Mouse (Mus musculus): ENCODE measurements at regions not wholly inside any gene's neighbourhood (a gene's known extent, or its start where the extent isn't known, plus 50 kb on each side); places are given as distances from the start of the nearest gene placed in this dataset.
A peak's percentile ranks its signal among the peaks of the same experiment; 100 is the strongest.

GRCm38 (mm10) chr13:94707371-94708280 lies 81.1 kb upstream of the Tbca start:
- DNase-seq (ENCODE audit: low spot score in 2 of 2), result no peak

DNA sequence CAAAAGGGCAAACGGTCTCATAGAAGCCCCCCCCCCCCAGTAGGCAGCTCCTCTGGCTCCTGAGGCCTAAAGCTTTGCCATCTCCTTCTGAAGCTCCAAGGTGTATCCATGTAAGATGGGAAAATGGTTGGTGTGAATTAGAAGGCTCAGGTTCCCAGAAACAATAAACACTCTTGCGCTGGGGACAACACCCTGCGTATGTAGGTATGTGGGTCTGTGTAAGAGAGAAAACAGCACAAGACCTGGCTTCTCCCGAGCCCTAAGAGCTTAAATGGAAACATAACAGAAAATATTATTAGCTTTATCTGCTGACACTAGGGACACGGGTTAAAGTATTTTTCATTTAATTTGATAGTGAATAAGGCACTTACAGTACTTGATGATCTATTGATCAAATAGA lies 79.9 kb upstream of the Tbca start:
- no peak for DNase-seq (ENCODE audit: low spot score in 2 of 2)

- peak in 1 of 2 experiments; percentile 7 for DNase-seq (ENCODE audit: low spot score in 2 of 2)
Measured at GRCm38 (mm10) chr13:94709691-94710573, 78.8 kb upstream of the Tbca start.

DNA sequence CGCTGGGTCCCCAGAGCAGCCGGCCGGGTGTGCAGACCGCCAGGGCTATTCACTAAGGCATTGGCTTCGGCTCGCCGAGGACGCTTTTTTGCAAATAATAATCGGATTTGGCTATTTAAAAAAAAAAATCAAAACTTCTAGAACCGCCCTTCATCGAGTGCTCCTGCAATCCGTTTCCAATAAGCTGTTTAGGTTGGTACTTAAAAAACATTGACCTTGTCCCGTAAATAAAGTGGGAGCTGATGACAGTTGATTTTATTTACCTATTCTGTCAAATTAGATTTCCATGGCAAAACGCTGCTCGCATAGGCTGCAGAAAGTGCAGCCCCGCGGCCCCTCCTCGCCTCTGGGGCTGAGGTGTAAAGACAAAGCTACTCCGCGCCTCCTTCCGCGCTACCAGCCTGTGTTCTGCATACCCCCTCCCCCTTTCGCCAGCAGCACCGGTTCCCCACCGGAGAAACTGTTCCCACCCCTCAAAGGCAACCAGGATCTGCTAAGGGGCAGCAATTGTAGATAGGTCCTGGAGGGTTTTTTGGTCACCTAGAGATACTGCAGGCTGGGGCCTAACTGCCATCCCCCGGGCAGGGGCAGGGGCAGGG lies 78.0 kb upstream of the Tbca start:
- no peak for DNase-seq (ENCODE audit: low spot score in 2 of 2)

DNA sequence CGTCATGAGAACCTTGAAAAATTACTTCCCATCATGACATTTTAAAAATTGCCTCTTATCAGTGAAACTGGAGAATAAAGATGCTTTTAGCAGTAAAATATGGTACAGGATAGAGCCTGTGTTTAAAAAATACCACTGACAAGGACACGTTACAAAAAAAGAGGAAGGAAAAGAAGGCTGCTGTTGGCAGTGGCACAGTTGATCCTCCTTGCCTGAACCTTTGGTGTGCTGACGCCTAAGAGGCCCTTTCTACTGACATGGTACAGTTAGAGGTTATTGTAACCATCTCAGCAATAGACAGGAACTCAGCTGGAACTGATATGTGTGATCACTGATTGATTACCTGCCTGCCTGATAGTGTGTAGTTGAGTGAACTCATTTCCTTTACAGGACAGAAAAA lies 75.3 kb upstream of the Tbca start:
- DNase-seq (ENCODE audit: low spot score in 2 of 2), result no peak

DNA sequence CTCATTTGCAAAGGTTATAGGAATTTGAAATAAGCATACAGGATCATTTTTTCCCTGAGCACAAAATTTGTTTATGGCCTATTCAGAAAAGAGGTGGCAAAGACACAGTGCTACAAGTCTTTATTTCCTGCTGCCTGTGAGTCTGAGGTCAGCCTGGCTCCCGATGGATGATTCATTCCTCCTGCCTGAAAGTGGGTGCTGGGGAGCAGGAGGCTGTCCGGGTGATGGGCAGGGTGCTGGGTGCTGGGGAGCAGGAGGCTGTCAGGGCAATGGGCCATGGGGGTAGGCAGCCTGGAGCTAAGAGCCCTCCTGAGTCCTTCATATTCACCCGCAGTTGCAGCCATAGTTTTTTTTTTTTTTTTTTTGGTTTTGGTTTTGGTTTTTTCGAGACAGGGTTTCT lies 67.1 kb upstream of the Tbca start:
- DNase-seq (ENCODE audit: low spot score in 2 of 2), result no peak
